Mouse (Mus musculus): ENCODE measurements around the gene Gm7029.

GRCm38 (mm10) chr17:33848139-33848538 lies 25.5 kb upstream of the Gm7029 start:
- TF ChIP-seq CTCF (IDR thresholded peaks at IDR 0.05; ENCODE audit: borderline replicate concordance, insufficient read depth, low read length) = no peak
- TF ChIP-seq POLR2A (IDR thresholded peaks at IDR 0.05; ENCODE audit: low read depth, low read length) = no peak
